Mouse (Mus musculus): ENCODE data around the gene Dusp8. TPM values are rescaled to one million over a fixed set of nuclear protein-coding genes. Genes with fewer than 3 reads are reported as not detected.

Dusp8 gene
- total RNA-seq, 1 experiment, result 1.2 TPM

- in situ Hi-C loops (cut with MboI; ENCODE audit: low sequenced_read_pairs in 2 of 2, unreplicated experiment in 2 of 2), result no loop called here
- H3K9ac ChIP-seq (ENCODE audit: insufficient read depth, low read depth, low read length, poor library complexity, severe bottlenecking), result no peak overlapping the region
- H3K36me3 ChIP-seq (ENCODE audit: control insufficient read depth, insufficient read depth, low read length, poor library complexity, severe bottlenecking), result no peaks in the 10 kb centered on the region
- DNase-seq (ENCODE audit: low read depth, low spot score), result no peak
- H3K4me1 ChIP-seq (ENCODE audit: control insufficient read depth in 2 of 2, insufficient read depth in 2 of 2, low read length in 2 of 2, poor library complexity in 1 of 2), result peaks cover 0 to 4% of the 10 kb centered on the region in 2 experiments; a peak in 1 of 4 replicates
- H3K27ac ChIP-seq (ENCODE audit: insufficient read depth, low read depth, low read length, poor library complexity, severe bottlenecking), result no peak overlapping the region
- no peak overlapping the region for H3K4me3 ChIP-seq (ENCODE audit: insufficient read depth in 1 of 2, low read depth in 1 of 2, low read length in 2 of 2, poor library complexity in 1 of 2, severe bottlenecking in 1 of 2)
- TF ChIP-seq ZNF384 (IDR thresholded peaks at IDR 0.05; ENCODE audit: low read depth, low read length) (no peak), CHD2 (IDR thresholded peaks at IDR 0.05; ENCODE audit: low read depth, low read length) (no peak), ZC3H11A (IDR thresholded peaks at IDR 0.05; ENCODE audit: borderline replicate concordance, low read depth, low read length) (no peak), MAFK (IDR thresholded peaks at IDR 0.05; ENCODE audit: insufficient read depth, low read depth, low read length) (no peak), HCFC1 (IDR thresholded peaks at IDR 0.05; ENCODE audit: borderline replicate concordance, insufficient read depth, low read length) (no peak)
- H3K9me3 ChIP-seq (ENCODE audit: control insufficient read depth, insufficient read depth, low read depth, low read length), result no peaks in the 10 kb centered on the region
These were observed 3.8 kb downstream of the Dusp8 start for GRCm38 (mm10) chr7:142091848-142092247.

DNA sequence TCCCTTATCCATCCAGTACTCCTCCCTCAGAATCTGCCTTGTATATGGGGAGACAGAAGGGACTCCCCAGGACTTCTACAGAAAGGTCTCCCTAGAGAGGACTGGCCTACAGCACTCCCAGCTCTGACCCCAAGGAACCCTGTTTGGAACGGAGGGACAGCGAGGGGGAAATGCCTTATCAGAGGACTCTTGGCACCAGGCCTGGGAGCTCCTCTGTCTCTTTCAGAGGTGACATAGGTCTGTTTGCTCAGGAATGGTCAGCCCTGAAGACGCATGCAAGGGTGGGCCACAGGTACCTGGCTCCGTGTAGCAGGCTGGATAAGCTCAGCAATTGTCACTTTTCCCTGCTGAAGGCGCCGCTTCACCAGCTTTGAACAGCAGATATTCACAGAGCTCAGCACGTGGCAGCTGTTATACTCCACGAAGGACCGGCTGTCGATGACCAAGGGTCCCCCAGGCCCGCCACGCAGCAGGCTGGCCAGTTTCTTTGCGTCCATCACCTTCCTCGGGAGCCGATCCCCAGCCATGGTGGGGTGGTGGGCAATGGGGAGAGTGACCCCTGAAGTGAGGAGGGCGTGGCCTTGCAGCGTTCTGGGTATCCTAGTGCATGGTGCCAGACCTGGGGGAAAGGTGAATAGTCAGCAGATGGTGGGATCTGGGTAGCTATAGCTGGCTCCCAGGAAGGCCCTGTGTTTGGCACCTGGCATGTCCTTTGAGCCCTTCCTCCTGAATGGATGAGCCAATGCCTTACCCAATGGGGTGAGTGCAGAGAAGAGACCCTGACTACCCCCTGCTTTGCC, 5.8 kb downstream of the Dusp8 start:
- no peak for TF ChIP-seq HCFC1 (IDR thresholded peaks at IDR 0.05; ENCODE audit: borderline replicate concordance, insufficient read depth, low read length)
- no peak overlapping the region for H3K27ac ChIP-seq (ENCODE audit: insufficient read depth, low read depth, low read length, poor library complexity, severe bottlenecking)
- H3K9ac ChIP-seq (ENCODE audit: insufficient read depth, low read depth, low read length, poor library complexity, severe bottlenecking), result no peak overlapping the region
- no peaks in the 10 kb centered on the region for H3K36me3 ChIP-seq (ENCODE audit: control insufficient read depth, insufficient read depth, low read length, poor library complexity, severe bottlenecking)
- in situ Hi-C loops (cut with MboI; ENCODE audit: low sequenced_read_pairs in 2 of 2, unreplicated experiment in 2 of 2), result no loop called here
- DNase-seq (ENCODE audit: low read depth, low spot score), result no peak
- no peaks in the 10 kb centered on the region for H3K9me3 ChIP-seq (ENCODE audit: control insufficient read depth, insufficient read depth, low read depth, low read length)
- H3K4me1 ChIP-seq (ENCODE audit: control insufficient read depth in 2 of 2, insufficient read depth in 2 of 2, low read length in 2 of 2, poor library complexity in 1 of 2), result peaks cover 0 to 4% of the 10 kb centered on the region in 2 experiments; a peak in 1 of 4 replicates
- H3K4me3 ChIP-seq (ENCODE audit: insufficient read depth in 1 of 2, low read depth in 1 of 2, low read length in 2 of 2, poor library complexity in 1 of 2, severe bottlenecking in 1 of 2), result no peak overlapping the region

DNA sequence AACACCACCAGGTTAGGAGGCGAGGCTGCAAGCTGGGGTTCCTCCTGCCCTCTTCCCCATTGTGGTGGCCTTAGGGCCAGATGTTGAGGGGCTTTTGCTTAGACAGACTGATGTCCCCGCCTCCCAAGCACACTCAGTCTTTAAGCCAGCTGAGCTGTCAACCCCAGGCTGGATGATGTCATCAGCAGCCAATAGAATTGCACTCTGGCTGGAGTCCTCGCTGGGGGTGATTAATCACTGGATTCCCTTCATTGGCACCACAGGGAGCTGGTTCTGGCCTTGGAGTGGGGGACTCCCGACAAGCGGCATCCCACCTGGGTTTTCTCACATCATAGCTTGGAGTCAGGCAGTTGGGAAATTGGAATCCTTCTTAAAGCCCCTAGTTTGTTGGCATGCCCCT, 6.8 kb downstream of the Dusp8 start:
- no peaks in the 10 kb centered on the region for H3K36me3 ChIP-seq (ENCODE audit: control insufficient read depth, insufficient read depth, low read length, poor library complexity, severe bottlenecking)
- no peak for DNase-seq (ENCODE audit: low read depth, low spot score)
- TF ChIP-seq ZC3H11A (IDR thresholded peaks at IDR 0.05; ENCODE audit: borderline replicate concordance, low read depth, low read length) (no peak), CHD2 (IDR thresholded peaks at IDR 0.05; ENCODE audit: low read depth, low read length) (no peak), MAFK (IDR thresholded peaks at IDR 0.05; ENCODE audit: insufficient read depth, low read depth, low read length) (no peak), HCFC1 (IDR thresholded peaks at IDR 0.05; ENCODE audit: borderline replicate concordance, insufficient read depth, low read length) (no peak), ZNF384 (IDR thresholded peaks at IDR 0.05; ENCODE audit: low read depth, low read length) (no peak)
- no peaks in the 10 kb centered on the region for H3K9me3 ChIP-seq (ENCODE audit: control insufficient read depth, insufficient read depth, low read depth, low read length)
- H3K4me1 ChIP-seq (ENCODE audit: control insufficient read depth in 2 of 2, insufficient read depth in 2 of 2, low read length in 2 of 2, poor library complexity in 1 of 2), result 0 out of 4 replicates have a peak, but pooled peaks cover 0 to 2% of the 10 kb centered on the region in 2 experiments
- no peak overlapping the region for H3K27ac ChIP-seq (ENCODE audit: insufficient read depth, low read depth, low read length, poor library complexity, severe bottlenecking)
- in situ Hi-C loops (cut with MboI; ENCODE audit: low sequenced_read_pairs in 2 of 2, unreplicated experiment in 2 of 2), result no loop called here
- H3K9ac ChIP-seq (ENCODE audit: insufficient read depth, low read depth, low read length, poor library complexity, severe bottlenecking), result no peak overlapping the region
- H3K4me3 ChIP-seq (ENCODE audit: insufficient read depth in 1 of 2, low read depth in 1 of 2, low read length in 2 of 2, poor library complexity in 1 of 2, severe bottlenecking in 1 of 2), result no peak overlapping the region

GRCm38 (mm10) chr7:142087069-142087652, 8.5 kb downstream of the Dusp8 start:
- DNase-seq (ENCODE audit: low read depth, low spot score), result no peak
- no peak overlapping the region for H3K27ac ChIP-seq (ENCODE audit: insufficient read depth, low read depth, low read length, poor library complexity, severe bottlenecking)
- H3K9ac ChIP-seq (ENCODE audit: insufficient read depth, low read depth, low read length, poor library complexity, severe bottlenecking), result no peak overlapping the region
- no peaks in the 10 kb centered on the region; the same call in 1 of the 2 replicates for H3K36me3 ChIP-seq (ENCODE audit: control insufficient read depth, insufficient read depth, low read length, poor library complexity, severe bottlenecking)
- no peaks in the 10 kb centered on the region for H3K9me3 ChIP-seq (ENCODE audit: control insufficient read depth, insufficient read depth, low read depth, low read length)
- H3K4me1 ChIP-seq (ENCODE audit: control insufficient read depth in 2 of 2, insufficient read depth in 2 of 2, low read length in 2 of 2, poor library complexity in 1 of 2), result 0 out of 4 replicates have a peak, but pooled peaks cover 0 to 2% of the 10 kb centered on the region in 2 experiments
- TF ChIP-seq ZC3H11A (IDR thresholded peaks at IDR 0.05; ENCODE audit: borderline replicate concordance, low read depth, low read length) (no peak), MAFK (IDR thresholded peaks at IDR 0.05; ENCODE audit: insufficient read depth, low read depth, low read length) (no peak), CHD2 (IDR thresholded peaks at IDR 0.05; ENCODE audit: low read depth, low read length) (no peak), ZNF384 (IDR thresholded peaks at IDR 0.05; ENCODE audit: low read depth, low read length) (no peak), HCFC1 (IDR thresholded peaks at IDR 0.05; ENCODE audit: borderline replicate concordance, insufficient read depth, low read length) (no peak)
- in situ Hi-C loops (cut with MboI; ENCODE audit: low sequenced_read_pairs in 2 of 2, unreplicated experiment in 2 of 2), result no loop called here
- H3K4me3 ChIP-seq (ENCODE audit: insufficient read depth in 1 of 2, low read depth in 1 of 2, low read length in 2 of 2, poor library complexity in 1 of 2, severe bottlenecking in 1 of 2), result no peak overlapping the region
